Mouse (Mus musculus): Measurements from ENCODE around the gene Sema6d.

DNA sequence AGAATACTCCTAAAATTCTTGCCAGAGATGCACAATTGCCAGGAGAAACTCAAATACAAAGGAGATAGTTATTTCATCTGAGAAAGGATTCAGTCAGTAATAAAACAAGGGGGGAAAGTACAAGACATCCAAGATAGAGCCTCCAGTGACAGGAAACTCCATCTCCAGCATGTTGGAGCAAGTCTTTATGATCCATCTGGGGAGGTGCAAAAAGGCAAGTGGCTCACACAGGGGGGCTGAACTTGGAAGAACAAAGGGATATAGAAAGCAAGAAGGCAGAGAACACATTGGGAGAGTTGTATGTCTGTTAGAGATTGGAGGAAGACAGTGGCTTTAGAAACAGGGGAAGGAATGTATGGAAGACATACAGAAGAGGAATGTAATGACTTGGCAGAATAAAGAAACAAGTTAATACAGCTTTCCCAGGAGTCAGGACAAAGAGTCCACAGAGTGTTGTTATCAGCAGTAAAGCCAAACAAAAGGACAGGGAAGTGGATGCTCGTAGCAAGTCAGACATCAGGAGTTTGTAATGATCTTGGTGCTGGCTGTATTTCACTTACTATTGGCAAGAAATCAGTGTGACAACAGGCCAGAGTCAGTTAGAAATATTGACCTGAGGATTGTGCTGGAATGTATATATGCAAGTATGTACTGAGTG is 239.8 kb downstream of the Sema6d start:
- TF ChIP-seq CTCF (IDR thresholded peaks at IDR 0.05; ENCODE audit: low read depth, low read length) (no peak), GATA2 (IDR thresholded peaks at IDR 0.05; ENCODE audit: borderline replicate concordance, low read depth, low read length) (no peak), TAL1 (conservative IDR thresholded peaks at IDR 0.05; ENCODE audit: low read depth, low read length) (no peak)
